Mouse (Mus musculus) left cerebral cortex, adult 8-10 months (tissue): ENCODE results near the gene Tmem19. TPM values are rescaled to one million over a fixed set of nuclear protein-coding genes. Genes with fewer than 3 reads are reported as not detected.

Source experiments
- DNase-seq, 2 experiments: peaks; one replicate each; pipeline ENCODE4 v3.0.0; 2022; ENCODE audit warnings: low spot score in 2 of 2
- total RNA-seq, 4 experiments: library from RNA; stranded (reverse); gene quantifications; 2 replicates each; pipeline ENCODE4 v1.2.4; 2022

Gene Tmem19
- 10 to 100 TPM; 29.0 to 57.1 (median 37.9) TPM for total RNA-seq

- DNase-seq: peak; percentile 83 to 96
Measured at GRCm38 (mm10) chr10:115361840-115362622, at the start of gene Tmem19. Gene Tmem19 (minus strand): TSS chr10:115362501.

DNA sequence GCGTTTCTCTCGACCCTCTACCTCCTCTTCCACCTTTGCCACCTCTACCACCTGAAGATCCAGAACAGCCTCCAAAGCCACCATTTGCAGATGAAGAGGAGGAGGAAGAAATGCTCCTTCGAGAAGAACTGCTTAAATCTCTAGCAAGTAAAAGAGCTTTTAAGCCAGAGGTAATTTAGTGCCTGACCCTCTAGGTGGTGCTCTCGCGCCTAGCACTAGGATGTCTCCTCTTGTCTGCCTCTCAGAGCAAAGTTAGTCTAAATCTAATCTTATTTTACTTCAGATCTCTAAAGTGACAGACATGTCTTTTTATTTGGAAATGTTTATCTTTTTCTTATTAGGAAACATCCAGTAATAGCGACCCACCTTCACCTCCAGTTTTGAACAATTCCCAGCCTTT lies 44.1 kb upstream of the Tmem19 start:
- DNase-seq: peak; percentile 8 to 18

- DNase-seq: no peak
Measured at GRCm38 (mm10) chr10:115391896-115392295, 29.6 kb upstream of the Tmem19 start.

DNA sequence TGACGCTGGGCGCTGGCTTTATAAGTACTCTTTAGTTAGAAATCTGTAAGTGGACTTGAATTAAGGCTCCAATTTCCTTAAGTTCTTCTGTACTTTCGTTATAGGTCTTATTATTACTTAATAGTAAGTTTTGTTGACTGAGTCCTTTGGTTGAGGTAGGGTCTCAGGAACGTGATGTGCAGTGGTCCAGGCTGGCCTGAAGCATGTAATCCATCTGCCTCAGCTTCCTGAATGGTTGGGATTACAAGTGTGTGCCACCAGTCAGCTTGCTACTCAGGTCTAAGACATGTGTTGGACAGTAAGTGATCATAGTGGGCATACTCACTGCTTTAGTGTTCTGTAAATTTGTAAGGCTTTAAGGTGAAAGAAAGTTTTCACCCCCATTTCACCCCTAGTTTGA lies 28.8 kb upstream of the Tmem19 start:
- DNase-seq: no peak

GRCm38 (mm10) chr10:115387891-115388290 lies 25.6 kb upstream of the Tmem19 start:
- DNase-seq: no peak

DNA sequence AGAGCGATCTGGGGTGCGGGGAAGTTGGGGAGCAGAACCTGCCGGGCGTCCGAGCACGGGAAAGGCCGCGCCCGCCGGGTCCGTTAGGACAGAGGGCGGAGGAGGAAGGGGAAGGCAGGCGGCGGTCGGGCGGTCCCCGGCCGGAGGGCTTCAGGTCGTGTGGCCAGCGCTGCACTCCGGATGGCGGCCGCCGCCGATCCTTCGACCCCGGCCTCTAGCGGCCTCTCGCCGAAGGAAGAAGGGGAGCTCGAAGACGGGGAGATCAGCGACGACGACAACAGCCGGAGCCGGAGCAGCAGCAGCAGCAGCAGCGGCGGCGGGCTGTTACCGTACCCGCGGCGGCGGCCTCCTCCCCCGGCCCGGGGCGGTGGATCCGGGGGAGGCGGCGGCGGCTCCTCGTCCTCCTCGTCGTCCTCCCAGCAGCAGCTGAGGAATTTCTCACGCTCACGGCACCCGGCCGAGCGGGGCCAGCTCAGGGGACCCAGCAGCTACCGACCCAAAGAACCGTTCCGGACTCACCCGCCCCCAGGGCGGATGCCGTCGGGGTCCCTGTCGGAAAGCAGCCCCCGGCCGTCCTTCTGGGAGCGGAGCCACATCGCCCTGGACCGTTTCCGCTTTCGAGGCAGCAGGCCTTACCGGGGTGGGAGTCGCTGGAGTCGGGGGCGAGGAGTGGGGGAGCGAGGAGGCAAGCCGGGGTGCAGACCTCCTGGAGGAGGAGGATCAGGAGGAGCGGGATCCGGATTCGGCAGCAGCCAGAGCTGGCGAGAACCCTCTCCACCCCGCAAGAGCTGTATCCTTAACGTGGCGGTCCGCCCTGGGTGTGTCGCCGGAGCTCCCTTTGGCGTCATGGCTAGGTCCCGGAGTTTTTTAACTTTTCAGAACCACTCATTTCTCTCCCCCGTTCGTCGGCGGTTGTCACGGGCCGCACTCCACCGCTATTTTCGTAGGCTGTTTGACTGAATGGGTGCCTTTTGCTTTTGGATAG lies 23.0 kb upstream of the Tmem19 start:
- peak; percentile 37 to 39 for DNase-seq

GRCm38 (mm10) chr10:115384221-115385017 lies 22.1 kb upstream of the Tmem19 start, which contains the start of the genes Thap2 and Zfc3h1:
Gene Thap2 (minus strand): TSS chr10:115384443.
Gene Zfc3h1 (plus strand): TSS chr10:115384959.
- DNase-seq: peak; percentile 95 to 98

- no peak for DNase-seq
Measured at GRCm38 (mm10) chr10:115383644-115384220, 21.4 kb upstream of the Tmem19 start.

- DNase-seq: no peak
Measured at GRCm38 (mm10) chr10:115382846-115383643, 20.7 kb upstream of the Tmem19 start.

- no peak for DNase-seq
Measured at GRCm38 (mm10) chr10:115381506-115382084, 19.3 kb upstream of the Tmem19 start.

DNA sequence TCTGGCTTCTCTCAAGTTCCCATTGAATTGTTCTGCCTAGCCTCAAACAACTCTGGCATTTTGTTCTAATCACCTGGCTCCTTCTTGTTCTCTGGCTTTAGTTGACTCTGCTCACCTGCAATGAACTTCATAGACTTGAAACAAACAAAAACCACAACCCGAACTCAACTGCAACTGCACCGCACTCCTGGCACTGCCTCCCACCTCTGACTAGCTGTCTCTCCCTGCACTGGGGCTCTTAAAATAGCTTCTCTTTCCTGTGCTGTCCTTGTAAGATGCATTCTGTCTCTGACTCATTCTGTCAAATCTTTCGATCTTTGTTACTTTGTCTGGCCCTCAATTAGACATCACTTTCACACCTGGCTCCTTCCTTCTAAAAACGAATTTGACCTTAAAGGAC lies 850 bp upstream of the Tmem19 start:
- DNase-seq: no peak

- DNase-seq: no peak
Measured at GRCm38 (mm10) chr10:115362623-115362964, 293 bp upstream of the Tmem19 start.

GRCm38 (mm10) chr10:115359066-115359465 lies 3.2 kb downstream of the Tmem19 start:
- DNase-seq: no peak

- DNase-seq: no peak
Measured at GRCm38 (mm10) chr10:115358216-115358919, 3.9 kb downstream of the Tmem19 start.

GRCm38 (mm10) chr10:115356106-115356505 lies 6.2 kb downstream of the Tmem19 start:
- DNase-seq: no peak

GRCm38 (mm10) chr10:115355016-115355415 lies 7.3 kb downstream of the Tmem19 start:
- no peak for DNase-seq

- no peak for DNase-seq
Measured at GRCm38 (mm10) chr10:115354553-115354952, 7.7 kb downstream of the Tmem19 start.

- no peak for DNase-seq
Measured at GRCm38 (mm10) chr10:115350810-115351397, 11.4 kb downstream of the Tmem19 start.

DNA sequence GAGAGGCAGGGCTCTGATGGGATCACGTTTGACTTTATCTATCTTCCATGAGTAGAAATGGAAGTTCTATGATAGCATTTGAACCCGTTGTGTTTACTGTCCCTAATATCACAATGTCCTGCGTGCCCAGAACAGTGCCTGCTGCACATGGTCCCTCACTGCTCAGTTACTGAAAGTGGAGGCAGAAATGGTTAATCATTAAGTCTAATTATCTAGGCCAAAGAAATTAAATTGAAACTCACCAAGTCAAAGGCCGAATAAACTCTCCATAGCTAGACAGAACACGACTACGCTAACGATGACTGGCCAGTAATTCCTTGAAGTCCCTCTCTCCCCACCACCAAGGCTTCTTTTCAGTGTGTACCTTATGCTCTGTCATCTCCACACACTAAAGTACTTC lies 12.8 kb downstream of the Tmem19 start:
- no peak for DNase-seq
